Mouse (Mus musculus) liver, embryonic 14.5 days (tissue): ENCODE measurements at regions not wholly inside any gene's neighbourhood (a gene's known extent, or its start where the extent isn't known, plus 50 kb on each side); places are given as distances from the start of the nearest gene placed in this dataset.

Experiments
- ATAC-seq: fragments of 200-750 bp; cut with Nextera tagmentation; 2 replicates; pipeline ENCODE4 v1.8.0; 2017; ENCODE audit warnings: moderate number of reproducible peaks, mild to moderate bottlenecking, moderate library complexity; ENCODE audit not compliant: insufficient read depth
- DNase-seq, 3 experiments: peaks; one replicate each; pipeline ENCODE4 v3.0.0-alpha.2; 2012 to 2013; ENCODE audit warnings: low read depth in 3 of 3, low spot score in 3 of 3
- H3K27ac ChIP-seq: fragments of 300-500 bp; sonication (generic); 2 replicates; pipeline ENCODE4 v1.5.1; 2014; ENCODE audit warnings: moderate library complexity, mild to moderate bottlenecking, control low read depth, inconsistent platforms
- H3K27me3 ChIP-seq: fragments of 300-500 bp; sonication (generic); 2 replicates; pipeline ENCODE4 v1.6.1; 2014; ENCODE audit warnings: mild to moderate bottlenecking, low read length, moderate library complexity; ENCODE audit not compliant: control insufficient read depth, insufficient read depth
- H3K36me3 ChIP-seq: fragments of 300-500 bp; sonication (generic); replicated peaks from 2 replicates; pipeline ENCODE4 v1.6.1; 2014; ENCODE audit warnings: low read depth; ENCODE audit not compliant: control insufficient read depth, insufficient read depth
- H3K4me1 ChIP-seq, 2 experiments: fragments of 200-500 bp in 1 of 2; fragments of 300-500 bp in 1 of 2; sonication (generic) in 1 of 2; replicated peaks; 2 replicates each; pipeline ENCODE4 v1.6.1; 2012 to 2014; ENCODE audit warnings: antibody characterized with exemption in 1 of 2, inconsistent platforms in 1 of 2, low read length in 1 of 2; ENCODE audit not compliant: control insufficient read depth in 2 of 2, insufficient read depth in 2 of 2
- H3K4me2 ChIP-seq: fragments of 300-500 bp; sonication (generic); 2 replicates; pipeline ENCODE4 v1.6.1; 2014; ENCODE audit warnings: low read depth, mild to moderate bottlenecking, control low read depth, moderate library complexity
- H3K4me3 ChIP-seq, 2 experiments: fragments of 200-500 bp in 1 of 2; fragments of 300-500 bp in 1 of 2; sonication (generic) in 1 of 2; 2 replicates each; pipeline ENCODE4 v1.5.1; 2012 to 2014; ENCODE audit warnings: low read depth in 2 of 2, low read length in 2 of 2, mild to moderate bottlenecking in 2 of 2, control low read depth in 1 of 2, inconsistent platforms in 1 of 2, moderate library complexity in 1 of 2; ENCODE audit not compliant: insufficient read depth in 1 of 2
- H3K9ac ChIP-seq: fragments of 300-500 bp; sonication (generic); replicated peaks from 2 replicates; pipeline ENCODE4 v1.6.1; 2014; ENCODE audit warnings: mild to moderate bottlenecking, control low read depth, moderate library complexity
- H3K9me3 ChIP-seq: fragments of 300-500 bp; sonication (generic); 2 replicates; pipeline ENCODE4 v1.6.1; 2016; ENCODE audit warnings: low read length, mixed read lengths; ENCODE audit not compliant: control insufficient read depth
- CTCF ChIP-seq: IDR thresholded peaks from 2 replicates; pipeline ENCODE4 v1.5.1; 2016; ENCODE audit warnings: antibody characterized with exemption, low read depth, control low read depth
- EP300 ChIP-seq: IDR thresholded peaks from 2 replicates; pipeline ENCODE4 v1.6.1; 2016; ENCODE audit warnings: antibody characterized with exemption, low read depth
- WGBS: fragments of 180-500 bp; shearing (Covaris S2); extraction: QIAGEN DNeasy Blood & Tissue Kit; methylation state at CpG from one replicate; pipeline ENCODE4 v1.1.7; 2014; ENCODE audit not compliant: insufficient replicate concordance; 5-methylcytosine and 5-hydroxymethylcytosine counted together

DNA sequence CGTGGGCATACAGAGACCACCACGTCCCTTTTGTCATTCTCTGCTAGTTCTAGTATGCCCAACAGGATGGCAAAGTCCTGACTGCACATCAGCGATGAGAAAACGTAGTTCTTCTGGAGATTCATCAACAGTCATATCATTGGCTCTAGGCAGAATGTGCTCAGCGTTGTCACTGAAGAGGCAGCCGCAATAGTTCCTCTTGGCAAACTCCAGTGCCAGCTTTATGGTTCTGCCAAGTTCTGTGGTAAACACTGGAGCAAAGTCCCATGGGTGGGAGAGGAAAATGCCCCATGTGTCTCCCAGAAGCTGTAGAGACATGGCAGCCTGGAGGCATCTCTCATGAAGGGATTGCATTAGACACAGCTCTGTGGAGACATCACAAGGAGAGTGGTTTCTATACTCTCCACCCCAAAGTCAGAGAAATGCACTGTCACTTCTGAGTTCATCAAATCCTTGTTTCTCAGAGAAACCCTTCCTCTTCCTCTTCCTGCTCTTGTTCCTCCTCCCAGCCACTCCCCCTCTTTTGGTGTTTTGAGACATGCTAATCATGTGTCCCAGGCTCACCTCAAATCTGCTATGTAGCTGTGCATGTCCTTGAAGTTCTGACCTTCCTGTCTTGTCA is 54.6 kb upstream of the Ugp2 start:
- no peaks in the 10 kb centered on the region for H3K36me3 ChIP-seq
- no peak for DNase-seq
- H3K27ac ChIP-seq: no peak overlapping the region
- TF ChIP-seq CTCF: no peak
- no peak for TF ChIP-seq EP300
- H3K4me2 ChIP-seq: no peak overlapping the region
- no peaks in the 10 kb centered on the region for H3K9me3 ChIP-seq
- H3K27me3 ChIP-seq: no peaks in the 10 kb centered on the region
- no peak overlapping the region for H3K4me3 ChIP-seq
- no peak overlapping the region for H3K9ac ChIP-seq
- ATAC-seq: no peak
- WGBS: 65% methylated on average over 6 of the region's 6 CpGs
- H3K4me1 ChIP-seq: peaks cover 0 to 9% of the 10 kb centered on the region in 2 experiments; a peak in 2 of 4 replicates

DNA sequence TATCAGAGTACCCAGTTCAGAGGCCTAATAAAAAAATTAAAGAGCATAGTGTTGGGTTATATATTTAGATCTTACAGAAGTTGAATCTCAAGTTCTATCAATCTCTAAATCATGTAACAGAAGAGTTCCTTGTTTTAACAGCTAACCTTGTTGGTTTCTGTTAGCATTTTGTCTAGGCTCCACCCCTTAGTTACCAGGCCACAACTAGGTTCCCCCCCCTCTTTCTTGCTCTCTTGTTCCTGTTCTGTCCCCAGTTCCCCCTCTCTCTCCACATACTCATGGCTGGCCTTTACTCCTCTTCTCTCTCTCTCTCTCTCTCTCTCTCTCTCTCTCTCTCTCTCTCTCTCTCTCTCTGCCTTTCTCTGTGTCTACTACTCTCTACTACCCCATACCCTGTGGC is 53.3 kb upstream of the Ugp2 start:
- Histone ChIP-seq H3K9me3 (no peaks in the 10 kb centered on the region), H3K9ac (no peak overlapping the region), H3K4me3 (no peak overlapping the region), H3K4me1 (peaks cover 0 to 9% of the 10 kb centered on the region in 2 experiments; a peak in 2 of 4 replicates), H3K4me2 (no peak overlapping the region), H3K27ac (no peak overlapping the region), H3K27me3 (no peaks in the 10 kb centered on the region), H3K36me3 (no peaks in the 10 kb centered on the region)
- DNase-seq: no peak
- ATAC-seq: no peak
- no peak for TF ChIP-seq CTCF
- no peak for TF ChIP-seq EP300

DNA sequence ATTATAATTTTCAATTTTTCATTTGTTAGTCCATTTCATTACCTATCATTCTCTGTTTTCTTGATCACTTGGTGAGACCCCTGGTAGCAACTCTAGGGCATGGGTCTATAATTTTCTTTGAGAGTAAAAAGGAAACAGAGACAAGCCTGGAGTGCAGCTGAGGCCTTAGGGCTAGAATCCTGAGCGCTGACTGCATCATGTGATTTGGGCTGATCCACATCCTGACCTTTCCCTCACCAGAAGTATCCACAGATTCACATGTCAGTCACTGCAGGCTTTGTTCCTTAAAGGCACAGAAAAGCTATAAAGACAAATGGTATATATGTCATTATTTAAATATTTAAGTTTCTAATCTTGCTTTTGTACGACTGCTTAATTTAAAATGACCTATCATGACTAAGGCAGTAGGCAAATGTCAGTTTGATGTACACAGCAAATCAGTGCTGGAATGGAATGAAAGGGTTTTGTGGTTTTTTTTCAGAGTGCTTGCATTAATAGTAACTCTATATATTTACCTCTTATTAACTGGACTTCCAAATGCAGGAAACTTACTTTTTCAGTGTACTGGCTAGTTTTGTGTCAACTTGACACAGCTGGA is 51.4 kb upstream of the Ugp2 start:
- Histone ChIP-seq H3K36me3 (no peaks in the 10 kb centered on the region), H3K9me3 (no peaks in the 10 kb centered on the region), H3K4me2 (no peak overlapping the region), H3K9ac (no peak overlapping the region), H3K27ac (no peak overlapping the region), H3K27me3 (no peaks in the 10 kb centered on the region), H3K4me1 (peaks cover 0 to 5% of the 10 kb centered on the region in 2 experiments; a peak in 1 of 4 replicates), H3K4me3 (no peak overlapping the region)
- ATAC-seq (no peak), DNase-seq (no peak)
- WGBS: 30% methylated on average over 2 of the region's 2 CpGs
- TF ChIP-seq EP300: no peak
- TF ChIP-seq CTCF: no peak
